Mouse (Mus musculus): ENCODE data around the gene Ugt1a10. TPM values are rescaled to one million over a fixed set of nuclear protein-coding genes. Genes with fewer than 3 reads are reported as not detected.
A peak's percentile ranks its signal among the peaks of the same experiment; 100 is the strongest.

The Ugt1a10 gene
- polyA plus RNA-seq, 1 experiment from 2014 or later: not detected

- H3K9ac ChIP-seq (replicated peaks): no peak overlapping the region
- no peak for ATAC-seq (ENCODE audit: low FRiP score, low read depth)
- peaks cover 80% of the 10 kb centered on the region for H3K9me3 ChIP-seq
- H3K36me3 ChIP-seq: peaks cover 17% of the 10 kb centered on the region
- H3K27ac ChIP-seq (replicated peaks): no peak overlapping the region
- no peaks in the 10 kb centered on the region for H3K27me3 ChIP-seq
- no peak overlapping the region for H3K4me2 ChIP-seq (replicated peaks)
- H3K4me1 ChIP-seq: no peaks in the 10 kb centered on the region
- H3K4me3 ChIP-seq: no peak overlapping the region
- WGBS: 79% methylated on average over 13 of the region's 13 CpGs
Measured at GRCm38 (mm10) chr1:88255989-88256754, 201.0 kb downstream of the Ugt1a10 start.

GRCm38 (mm10) chr1:88256886-88257663 lies 201.9 kb downstream of the Ugt1a10 start:
- Histone ChIP-seq H3K4me1 (no peaks in the 10 kb centered on the region), H3K4me3 (no peak overlapping the region), H3K9me3 (peaks cover 74% of the 10 kb centered on the region), H3K27ac (replicated peaks) (no peak overlapping the region), H3K36me3 (peaks cover 26% of the 10 kb centered on the region), H3K9ac (replicated peaks) (no peak overlapping the region), H3K4me2 (replicated peaks) (no peak overlapping the region), H3K27me3 (no peaks in the 10 kb centered on the region)
- no peak for ATAC-seq (ENCODE audit: low FRiP score, low read depth)
- 80% methylated on average over 10 of the region's 10 CpGs for WGBS

- no peak overlapping the region for H3K4me2 ChIP-seq (replicated peaks)
Measured at GRCm38 (mm10) chr1:88257681-88258080, 202.5 kb downstream of the Ugt1a10 start.

GRCm38 (mm10) chr1:88258361-88258760 lies 203.2 kb downstream of the Ugt1a10 start:
- Histone ChIP-seq H3K27me3 (no peaks in the 10 kb centered on the region), H3K4me2 (replicated peaks) (no peak overlapping the region), H3K4me3 (no peak overlapping the region), H3K27ac (replicated peaks) (no peak overlapping the region), H3K4me1 (no peaks in the 10 kb centered on the region), H3K36me3 (peaks cover 38% of the 10 kb centered on the region), H3K9me3 (peaks cover 62% of the 10 kb centered on the region), H3K9ac (replicated peaks) (no peak overlapping the region)
- ATAC-seq (ENCODE audit: low FRiP score, low read depth): 0 out of 2 replicates have a peak, but pooled peaks have one; percentile 1
- WGBS: 70% methylated on average over 6 of the region's 6 CpGs

More at GRCm38 (mm10) chr1:88257681-88258080, 202.5 kb downstream of the Ugt1a10 start:
- peaks cover 68% of the 10 kb centered on the region for H3K9me3 ChIP-seq
- no peaks in the 10 kb centered on the region for H3K27me3 ChIP-seq
- H3K4me1 ChIP-seq: no peaks in the 10 kb centered on the region
- H3K9ac ChIP-seq (replicated peaks): no peak overlapping the region
- 82% methylated on average over 6 of the region's 6 CpGs for WGBS
- H3K36me3 ChIP-seq: peaks cover 31% of the 10 kb centered on the region
- no peak for ATAC-seq (ENCODE audit: low FRiP score, low read depth)
- no peak overlapping the region for H3K27ac ChIP-seq (replicated peaks)
- no peak overlapping the region for H3K4me3 ChIP-seq

- Histone ChIP-seq H3K9ac (replicated peaks) (no peak overlapping the region), H3K36me3 (peaks cover 45% of the 10 kb centered on the region), H3K27ac (replicated peaks) (no peak overlapping the region), H3K27me3 (no peaks in the 10 kb centered on the region), H3K4me3 (no peak overlapping the region), H3K4me1 (no peaks in the 10 kb centered on the region), H3K9me3 (peaks cover 55% of the 10 kb centered on the region), H3K4me2 (replicated peaks) (no peak overlapping the region)
- 0 out of 2 replicates have a peak, but pooled peaks have one; percentile 3 for ATAC-seq (ENCODE audit: low FRiP score, low read depth)
- 80% methylated on average over 8 of the region's 8 CpGs for WGBS
Measured at GRCm38 (mm10) chr1:88258881-88259642, 203.9 kb downstream of the Ugt1a10 start.

GRCm38 (mm10) chr1:88259643-88260024 lies 204.4 kb downstream of the Ugt1a10 start:
- Histone ChIP-seq H3K9me3 (peaks cover 49% of the 10 kb centered on the region), H3K4me3 (no peak overlapping the region), H3K27me3 (no peaks in the 10 kb centered on the region), H3K4me1 (no peaks in the 10 kb centered on the region), H3K36me3 (peaks cover 51% of the 10 kb centered on the region), H3K9ac (replicated peaks) (no peak overlapping the region), H3K4me2 (replicated peaks) (no peak overlapping the region), H3K27ac (replicated peaks) (no peak overlapping the region)
- ATAC-seq (ENCODE audit: low FRiP score, low read depth): peak; percentile 3; the same call in 1 of the 2 replicates
- WGBS: 80% methylated on average over 4 of the region's 4 CpGs

GRCm38 (mm10) chr1:88260114-88260513 lies 204.9 kb downstream of the Ugt1a10 start:
- Histone ChIP-seq H3K36me3 (peaks cover 55% of the 10 kb centered on the region), H3K27ac (replicated peaks) (no peak overlapping the region), H3K27me3 (no peaks in the 10 kb centered on the region), H3K4me3 (no peak overlapping the region), H3K9me3 (peaks cover 44% of the 10 kb centered on the region), H3K4me2 (replicated peaks) (no peak overlapping the region), H3K4me1 (no peaks in the 10 kb centered on the region), H3K9ac (replicated peaks) (no peak overlapping the region)
- ATAC-seq (ENCODE audit: low FRiP score, low read depth): peak; percentile 14
- WGBS: 82% methylated on average over 6 of the region's 6 CpGs

- Histone ChIP-seq H3K9ac (replicated peaks) (no peak overlapping the region), H3K4me3 (no peak overlapping the region), H3K27me3 (no peaks in the 10 kb centered on the region), H3K9me3 (peaks cover 37% of the 10 kb centered on the region), H3K27ac (replicated peaks) (no peak overlapping the region), H3K4me2 (replicated peaks) (no peak overlapping the region), H3K36me3 (peaks cover 62% of the 10 kb centered on the region), H3K4me1 (no peaks in the 10 kb centered on the region)
- 84% methylated on average over 10 of the region's 10 CpGs for WGBS
- no peak for ATAC-seq (ENCODE audit: low FRiP score, low read depth)
Measured at GRCm38 (mm10) chr1:88260604-88261377, 205.6 kb downstream of the Ugt1a10 start.

- H3K36me3 ChIP-seq: peaks cover 71% of the 10 kb centered on the region
- no peak overlapping the region for H3K4me2 ChIP-seq (replicated peaks)
- no peak for ATAC-seq (ENCODE audit: low FRiP score, low read depth)
- H3K27me3 ChIP-seq: no peaks in the 10 kb centered on the region
- no peaks in the 10 kb centered on the region for H3K4me1 ChIP-seq
- H3K9me3 ChIP-seq: peaks cover 28% of the 10 kb centered on the region
- WGBS: 87% methylated on average over 7 of the region's 7 CpGs
- no peak overlapping the region for H3K4me3 ChIP-seq
- no peak overlapping the region for H3K9ac ChIP-seq (replicated peaks)
- no peak overlapping the region for H3K27ac ChIP-seq (replicated peaks)
Measured at GRCm38 (mm10) chr1:88261706-88262105, 206.5 kb downstream of the Ugt1a10 start.

- Histone ChIP-seq H3K4me1 (no peaks in the 10 kb centered on the region), H3K36me3 (peaks cover 77% of the 10 kb centered on the region), H3K27ac (replicated peaks) (no peak overlapping the region), H3K4me2 (replicated peaks) (no peak overlapping the region), H3K9me3 (peaks cover 23% of the 10 kb centered on the region), H3K4me3 (no peak overlapping the region), H3K27me3 (no peaks in the 10 kb centered on the region), H3K9ac (replicated peaks) (no peak overlapping the region)
- WGBS: 87% methylated on average over 4 of the region's 4 CpGs
- ATAC-seq (ENCODE audit: low FRiP score, low read depth): no peak
Measured at GRCm38 (mm10) chr1:88262255-88262654, 207.1 kb downstream of the Ugt1a10 start.

- WGBS: 78% methylated on average over 6 of the region's 6 CpGs
- Histone ChIP-seq H3K9me3 (peaks cover 16% of the 10 kb centered on the region), H3K4me3 (no peak overlapping the region), H3K36me3 (peaks cover 84% of the 10 kb centered on the region), H3K4me2 (replicated peaks) (no peak overlapping the region), H3K27ac (replicated peaks) (no peak overlapping the region), H3K27me3 (no peaks in the 10 kb centered on the region), H3K4me1 (no peaks in the 10 kb centered on the region), H3K9ac (replicated peaks) (no peak overlapping the region)
- no peak for ATAC-seq (ENCODE audit: low FRiP score, low read depth)
Measured at GRCm38 (mm10) chr1:88262961-88263360, 207.8 kb downstream of the Ugt1a10 start.
